Mouse (Mus musculus): ENCODE measurements at regions not wholly inside any gene's neighbourhood (a gene's known extent, or its start where the extent isn't known, plus 50 kb on each side); places are given as distances from the start of the nearest gene placed in this dataset.

DNA sequence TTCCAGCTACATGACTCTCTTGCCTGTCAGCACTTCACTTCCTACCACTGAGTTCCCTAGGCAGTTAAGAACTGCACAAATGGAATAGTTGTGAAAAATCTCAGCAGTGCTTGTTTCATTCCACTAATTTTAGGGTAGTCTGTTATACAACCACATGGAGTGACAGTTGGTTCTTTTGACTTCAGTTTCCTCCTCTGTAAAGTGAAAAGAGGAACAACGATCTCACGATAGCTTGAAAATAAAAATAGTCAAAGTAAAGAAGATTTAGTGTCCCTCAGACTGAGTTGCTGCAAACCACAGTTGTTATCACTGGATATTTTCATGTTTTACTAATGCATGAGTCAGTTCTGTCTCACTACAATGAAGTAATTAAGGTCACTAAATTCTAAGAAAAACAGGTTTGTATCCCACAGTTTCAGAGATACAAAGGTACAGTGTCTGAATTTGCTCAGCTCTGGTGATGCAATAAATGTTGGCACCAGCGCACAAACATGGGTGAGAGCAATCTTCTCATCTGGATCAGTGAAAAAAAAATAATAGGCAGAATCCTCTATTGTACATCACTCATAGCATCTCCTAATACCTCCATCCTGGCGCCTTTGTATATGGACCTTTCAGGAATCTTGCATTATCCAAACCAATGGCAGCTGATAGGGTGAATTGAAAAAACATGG, 458.8 kb upstream of the Agtr1b start:
- TF ChIP-seq USF2 (conservative IDR thresholded peaks at IDR 0.05; ENCODE audit: low read depth, low read length) (no peak), CHD2 (IDR thresholded peaks at IDR 0.05; ENCODE audit: low read length) (no peak), MAZ (IDR thresholded peaks at IDR 0.05; ENCODE audit: low read depth, low read length) (no peak), USF1 (IDR thresholded peaks at IDR 0.05; ENCODE audit: low read depth, low read length) (no peak), CTCF (conservative IDR thresholded peaks at IDR 0.05 in 1 of 2, IDR thresholded peaks at IDR 0.05 in 1 of 2; ENCODE audit: low read depth in 2 of 2, low read length in 2 of 2) (no peak), GABPA (IDR thresholded peaks at IDR 0.05; ENCODE audit: insufficient replicate concordance, low read depth, low read length) (no peak), ZC3H11A (IDR thresholded peaks at IDR 0.05; ENCODE audit: low read depth, low read length) (no peak), JUN (IDR thresholded peaks at IDR 0.05; ENCODE audit: insufficient read depth, low read depth, low read length) (no peak), RCOR1 (conservative IDR thresholded peaks at IDR 0.05; ENCODE audit: low read depth, low read length) (no peak), UBTF (IDR thresholded peaks at IDR 0.05; ENCODE audit: low read depth, low read length) (no peak)
